Mouse (Mus musculus) gastrocnemius, postnatal 10 days (tissue): ENCODE measurements around the gene Lrpprc. TPM values are rescaled to one million over a fixed set of nuclear protein-coding genes. Genes with fewer than 3 reads are reported as not detected.
A peak's percentile ranks its signal among the peaks of the same experiment; 100 is the strongest.
"Not testable (repeated sequence)": the region's sequence is repeated elsewhere in the genome, so short reads cannot be mapped to it uniquely, and the experiment has no call there.

Source experiments
- DNase-seq: peaks from one replicate; pipeline ENCODE4 v3.0.0; 2021; ENCODE audit warnings: mixed read lengths
- long read RNA-seq, 2 experiments: library from polyadenylated mRNA; stranded (forward); transcript quantifications; one replicate each; pipeline ENCODE4 v2.0.0; 2021
- total RNA-seq, 2 experiments: library from RNA; stranded (reverse); gene quantifications; 2 replicates each; pipeline ENCODE4 v1.2.3; 2021

Lrpprc gene
- total RNA-seq = 10 to 100 TPM; 56.0 to 62.7 TPM
- long read RNA-seq, experiment 1, full-length matches to known transcripts = 135 of 152 reads
- long read RNA-seq, experiment 1, partial matches to known transcripts = 6 of 152 reads
- long read RNA-seq, experiment 1, other reads (novel, unspliced or antisense) = 11 of 152 reads
- long read RNA-seq, experiment 2, full-length matches to known transcripts = 123 of 146 reads
- long read RNA-seq, experiment 2, partial matches to known transcripts = 10 of 146 reads
- long read RNA-seq, experiment 2, other reads (novel, unspliced or antisense) = 13 of 146 reads

GRCm38 (mm10) chr17:84790447-84791098, at the start of gene Lrpprc:
Lrpprc (minus strand) TSS chr17:84790789.
- DNase-seq = peak; percentile 93

- DNase-seq = peak; percentile 69
Observed at GRCm38 (mm10) chr17:84837780-84838179, 47.2 kb upstream of the Lrpprc start.

DNA sequence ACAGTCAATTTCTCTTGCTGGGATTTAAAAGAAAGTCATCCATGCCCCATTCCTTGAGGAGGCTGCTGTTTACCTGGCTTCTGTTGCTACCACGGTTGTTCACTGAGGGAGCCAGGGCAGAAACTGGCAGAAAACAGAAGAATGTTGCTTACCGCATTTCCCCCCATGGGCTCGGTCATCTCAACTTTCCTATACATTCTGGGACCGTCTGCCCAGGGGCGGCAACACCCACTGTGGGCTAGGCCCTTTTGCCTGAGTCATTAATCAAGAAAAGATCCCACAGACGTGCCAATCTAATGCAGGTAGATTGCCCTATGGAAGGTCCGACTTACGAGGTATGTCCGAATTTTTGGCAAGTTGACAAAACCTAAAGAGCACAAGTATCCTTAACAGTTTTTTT, 44.7 kb upstream of the Lrpprc start:
- no peak for DNase-seq

- no peak for DNase-seq
Observed at GRCm38 (mm10) chr17:84832346-84832745, 41.8 kb upstream of the Lrpprc start.

GRCm38 (mm10) chr17:84828301-84828700, 37.7 kb upstream of the Lrpprc start:
- DNase-seq = no peak

DNA sequence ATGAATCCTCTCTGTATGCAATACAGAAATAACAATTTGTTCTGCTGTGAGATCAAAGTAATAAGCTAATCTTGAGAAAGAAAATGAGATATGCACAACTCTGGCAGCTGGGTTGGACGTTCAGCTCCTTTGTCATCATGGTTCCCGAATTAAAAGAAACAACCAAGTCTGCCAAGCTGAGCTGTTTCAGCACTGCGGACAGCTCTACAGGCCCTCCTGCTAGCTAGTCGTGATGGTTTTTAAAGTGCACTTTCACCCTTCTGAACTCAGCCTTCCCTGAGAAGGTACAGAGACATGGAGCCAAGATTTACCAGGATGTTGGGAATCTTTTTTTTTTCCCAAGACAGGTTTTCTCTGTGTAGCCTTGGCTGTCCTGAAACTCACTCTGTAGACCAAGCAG, 30.0 kb upstream of the Lrpprc start:
- DNase-seq = peak; percentile 19

- DNase-seq = no peak
Observed at GRCm38 (mm10) chr17:84818390-84818789, 27.8 kb upstream of the Lrpprc start.

GRCm38 (mm10) chr17:84816014-84816461, 25.4 kb upstream of the Lrpprc start:
- no peak for DNase-seq

- no peak for DNase-seq
Observed at GRCm38 (mm10) chr17:84814905-84815304, 24.3 kb upstream of the Lrpprc start.

GRCm38 (mm10) chr17:84814192-84814591, 23.6 kb upstream of the Lrpprc start:
- DNase-seq = not testable (repeated sequence)

DNA sequence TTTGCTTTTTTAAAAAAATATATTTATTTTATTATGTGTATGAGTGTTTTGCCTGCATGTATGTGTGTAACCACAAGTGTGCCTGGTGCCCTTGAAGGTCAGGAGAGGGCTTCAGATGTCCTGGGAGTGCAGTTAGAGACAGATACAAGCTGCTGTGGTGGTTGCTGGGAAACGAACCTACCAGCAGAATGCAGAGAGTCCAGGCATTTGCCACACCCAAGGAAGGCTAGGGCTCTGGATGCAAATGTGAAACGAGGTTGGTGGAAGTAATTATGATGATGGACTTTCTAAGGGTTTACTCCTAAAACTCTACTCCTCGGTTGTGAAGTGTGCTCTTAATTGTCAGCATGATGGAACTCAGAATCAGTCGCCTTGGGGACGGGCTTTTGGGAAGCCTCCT, 1.4 kb upstream of the Lrpprc start:
- DNase-seq = no peak

GRCm38 (mm10) chr17:84791156-84791555, 567 bp upstream of the Lrpprc start:
- no peak for DNase-seq

- no peak for DNase-seq
Observed at GRCm38 (mm10) chr17:84790043-84790442, 546 bp downstream of the Lrpprc start.

GRCm38 (mm10) chr17:84788376-84789125, 2.0 kb downstream of the Lrpprc start:
- no peak for DNase-seq

DNA sequence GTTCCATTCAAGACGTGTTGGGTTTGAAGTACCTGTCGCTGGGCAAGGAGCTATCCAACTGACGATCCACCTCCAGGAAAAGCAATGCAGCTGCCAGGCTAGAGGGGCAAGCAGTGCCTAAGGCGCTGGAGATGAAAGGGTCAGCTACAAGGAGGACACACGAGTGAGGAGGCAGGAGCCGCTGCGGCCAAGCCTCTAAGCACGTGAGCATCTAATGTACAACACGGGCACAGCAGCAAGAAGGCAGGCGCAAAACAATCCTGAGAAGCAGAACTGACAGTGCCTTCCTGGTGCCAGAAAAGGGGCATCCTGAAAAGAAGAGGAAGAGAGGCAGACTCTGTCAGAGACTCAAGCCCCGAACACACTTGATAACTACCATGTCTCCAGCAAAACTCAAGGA, 3.1 kb downstream of the Lrpprc start:
- no peak for DNase-seq

DNA sequence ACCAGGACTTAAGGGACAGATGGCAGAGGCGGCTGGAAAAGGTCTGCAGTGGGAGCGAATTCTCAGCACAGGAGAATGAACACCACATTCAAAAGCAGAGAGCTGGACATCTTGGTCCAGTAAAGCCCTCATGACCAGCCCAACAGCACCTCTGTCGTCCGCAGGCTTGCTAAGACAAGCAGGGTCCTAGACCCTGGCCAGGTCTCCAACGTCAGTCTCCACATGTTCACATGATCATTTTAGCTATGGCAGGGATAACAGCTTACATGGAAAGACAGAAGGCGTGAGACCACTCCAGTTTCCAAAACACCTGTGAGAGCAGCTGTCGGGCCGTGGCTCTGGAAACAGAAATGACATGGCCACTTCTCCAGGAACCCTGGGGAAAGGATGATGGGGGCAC, 3.7 kb downstream of the Lrpprc start:
- no peak for DNase-seq

GRCm38 (mm10) chr17:84785176-84785575, 5.4 kb downstream of the Lrpprc start:
- no peak for DNase-seq

- no peak for DNase-seq
Observed at GRCm38 (mm10) chr17:84783491-84783890, 7.1 kb downstream of the Lrpprc start.

GRCm38 (mm10) chr17:84780321-84780720, 10.3 kb downstream of the Lrpprc start:
- no peak for DNase-seq

- DNase-seq = no peak
Observed at GRCm38 (mm10) chr17:84778477-84778978, 12.1 kb downstream of the Lrpprc start.

DNA sequence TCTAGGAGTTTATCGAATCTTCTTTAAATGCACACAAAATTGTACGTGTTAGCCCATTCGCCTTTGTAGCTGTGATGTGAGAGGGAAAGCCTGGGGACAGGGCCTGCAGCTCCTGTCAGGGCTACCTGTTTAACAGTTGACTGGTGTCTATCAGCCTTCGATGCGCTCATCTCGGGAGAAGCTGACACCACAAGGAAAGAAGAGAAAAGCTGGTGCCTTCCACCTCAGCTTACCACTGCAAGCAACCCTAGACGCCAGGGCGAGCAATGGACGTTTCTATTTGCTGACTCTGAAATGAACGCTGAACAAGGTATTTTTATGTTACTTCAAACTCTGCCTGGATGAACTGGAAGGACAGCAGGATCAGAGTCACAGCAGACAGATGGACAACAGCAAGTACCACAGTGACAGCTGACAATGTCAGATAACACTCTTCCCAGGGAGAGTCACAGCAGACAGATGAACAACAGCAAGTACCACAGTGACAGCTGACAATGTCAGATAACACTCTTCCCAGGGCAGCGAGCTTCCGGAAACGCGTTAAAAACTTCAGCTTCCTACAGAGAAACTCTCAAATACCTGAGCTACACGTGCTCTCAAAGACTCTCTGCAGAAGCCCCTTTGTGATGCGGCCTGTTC, 14.1 kb downstream of the Lrpprc start:
- DNase-seq = no peak

DNA sequence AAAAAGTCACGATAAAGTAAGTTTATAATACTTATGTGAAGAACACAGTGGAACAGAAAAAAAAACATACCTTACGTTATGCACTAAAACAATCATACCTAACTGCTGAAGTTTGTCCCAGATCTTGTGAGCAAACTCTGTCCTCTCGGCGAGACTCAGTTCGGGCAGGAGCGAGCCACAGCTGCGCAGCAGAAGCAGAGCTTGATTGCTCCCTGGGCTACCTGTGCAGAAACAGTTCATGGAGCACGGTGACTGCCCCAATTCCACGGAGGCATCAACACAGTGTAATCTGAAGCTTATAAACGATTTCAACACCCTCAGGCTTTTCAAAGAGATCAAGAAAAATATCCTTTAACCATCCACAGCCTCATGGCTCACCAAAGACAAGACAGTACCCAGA, 15.3 kb downstream of the Lrpprc start:
- no peak for DNase-seq

DNA sequence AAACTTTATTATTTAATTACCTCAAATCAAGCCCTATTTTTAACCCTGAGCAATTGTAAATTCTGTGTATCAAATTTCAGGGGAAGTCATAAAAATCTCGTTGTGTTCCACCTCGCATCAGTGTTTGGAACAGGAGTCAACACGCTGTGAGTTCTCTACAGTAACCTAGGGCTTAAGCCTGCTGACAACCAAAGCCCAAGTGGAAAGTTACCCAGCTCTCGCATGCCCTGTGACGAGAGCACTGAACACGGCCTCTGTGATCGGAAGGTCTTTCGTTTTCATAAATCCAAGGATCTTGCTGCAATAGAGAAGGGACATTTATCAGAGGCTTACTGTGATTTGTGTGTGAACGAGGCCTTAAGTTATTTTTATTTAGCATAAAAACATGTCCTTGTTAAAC, 18.7 kb downstream of the Lrpprc start:
- DNase-seq = no peak
